Mouse (Mus musculus) lung, embryonic 14.5 days (tissue): ENCODE measurements around the gene Wwp2. TPM values are rescaled to one million over a fixed set of nuclear protein-coding genes. Genes with fewer than 3 reads are reported as not detected.

Experiments used
- ATAC-seq: fragments of 200-750 bp; cut with Nextera tagmentation; 2 replicates; pipeline ENCODE4 v1.8.0; 2017; ENCODE audit warnings: mild to moderate bottlenecking, moderate TSS enrichment, moderate library complexity; ENCODE audit not compliant: insufficient read depth
- DNase-seq: peaks from one replicate; pipeline ENCODE4 v3.0.0-alpha.2; 2015
- H3K27ac ChIP-seq: fragments of 300-500 bp; sonication (generic); 2 replicates; pipeline ENCODE4 v1.5.1; 2014; ENCODE audit warnings: low read depth, mild to moderate bottlenecking, moderate library complexity
- H3K27me3 ChIP-seq: fragments of 300-500 bp; sonication (generic); 2 replicates; pipeline ENCODE4 v1.6.1; 2014; ENCODE audit warnings: low read length, control low read depth; ENCODE audit not compliant: insufficient read depth
- H3K36me3 ChIP-seq: fragments of 300-500 bp; sonication (generic); 2 replicates; pipeline ENCODE4 v1.6.1; 2014; ENCODE audit warnings: control low read depth; ENCODE audit not compliant: insufficient read depth
- H3K4me1 ChIP-seq: fragments of 300-500 bp; sonication (generic); 2 replicates; pipeline ENCODE4 v1.6.1; 2014; ENCODE audit warnings: antibody characterized with exemption, control low read depth; ENCODE audit not compliant: insufficient read depth
- H3K4me2 ChIP-seq: fragments of 300-500 bp; sonication (generic); 2 replicates; pipeline ENCODE4 v1.6.1; 2014; ENCODE audit warnings: mild to moderate bottlenecking
- H3K4me3 ChIP-seq: fragments of 300-500 bp; sonication (generic); 2 replicates; pipeline ENCODE4 v1.5.1; 2014; ENCODE audit warnings: low read depth, low read length
- H3K9ac ChIP-seq: fragments of 300-500 bp; sonication (generic); 2 replicates; pipeline ENCODE4 v1.6.1; 2014
- H3K9me3 ChIP-seq: fragments of 300-500 bp; sonication (generic); 2 replicates; pipeline ENCODE4 v1.6.1; 2016; ENCODE audit warnings: low read depth, low read length, control low read depth
- CTCF ChIP-seq: IDR thresholded peaks from 2 replicates; pipeline ENCODE4 v1.5.1; 2016; ENCODE audit warnings: antibody characterized with exemption, low read depth
- WGBS: fragments of 180-500 bp; shearing (Covaris S2); extraction: QIAGEN DNeasy Blood & Tissue Kit; methylation state at CpG from one replicate; pipeline ENCODE4 v1.1.7; 2014; 5-methylcytosine and 5-hydroxymethylcytosine counted together
- polyA plus RNA-seq: library from polyadenylated mRNA; unstranded; fragments of >200 nt; fragmentation: Nextera tagmentation; extraction: Ambion mirVana; gene quantifications from 2 replicates; pipeline ENCODE4 v1.2.1, GENCODE M21; 2014

Wwp2 gene
- polyA plus RNA-seq, 1 experiment from 2014 or later: 48.2 TPM

DNA sequence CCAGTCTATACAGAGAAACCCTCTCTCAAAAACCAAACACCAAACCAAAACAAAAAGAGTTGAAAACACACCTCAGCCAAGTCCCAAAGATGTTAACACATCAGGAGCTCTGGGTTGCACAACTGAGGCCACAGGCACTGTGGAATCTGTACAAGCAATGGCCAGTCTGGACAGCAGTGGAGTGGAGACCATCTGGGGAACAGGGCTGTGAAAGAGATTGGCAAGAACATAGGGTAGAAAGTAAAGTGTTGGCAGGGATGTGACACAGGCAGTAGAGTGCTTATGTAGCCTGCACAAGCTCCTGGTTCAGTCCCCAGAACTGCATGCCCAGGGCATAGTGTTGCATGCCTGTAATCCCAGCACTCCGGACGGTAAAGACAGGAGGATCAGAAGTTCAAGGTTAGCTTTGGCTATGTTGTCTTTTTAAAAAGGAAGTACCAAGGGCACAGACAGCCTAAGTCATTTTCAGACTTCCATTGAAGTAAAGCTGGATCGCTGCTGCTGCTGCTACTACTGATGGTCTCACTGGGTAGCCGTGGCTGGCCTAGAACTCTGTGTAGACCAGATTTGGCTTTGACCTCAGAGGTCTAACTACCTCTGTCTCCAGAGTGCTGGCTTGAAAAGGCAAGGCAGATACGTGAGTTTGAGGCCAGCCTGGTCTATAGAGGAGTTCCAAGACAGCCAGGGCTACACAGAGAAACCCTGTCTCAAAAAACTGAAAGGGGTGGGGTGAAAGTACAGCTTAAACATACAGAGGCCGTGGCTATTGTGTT lies 79.0 kb downstream of the Wwp2 start:
- ATAC-seq: no peak
- 83% methylated on average over 6 of the region's 6 CpGs for WGBS
- DNase-seq: no peak

DNA sequence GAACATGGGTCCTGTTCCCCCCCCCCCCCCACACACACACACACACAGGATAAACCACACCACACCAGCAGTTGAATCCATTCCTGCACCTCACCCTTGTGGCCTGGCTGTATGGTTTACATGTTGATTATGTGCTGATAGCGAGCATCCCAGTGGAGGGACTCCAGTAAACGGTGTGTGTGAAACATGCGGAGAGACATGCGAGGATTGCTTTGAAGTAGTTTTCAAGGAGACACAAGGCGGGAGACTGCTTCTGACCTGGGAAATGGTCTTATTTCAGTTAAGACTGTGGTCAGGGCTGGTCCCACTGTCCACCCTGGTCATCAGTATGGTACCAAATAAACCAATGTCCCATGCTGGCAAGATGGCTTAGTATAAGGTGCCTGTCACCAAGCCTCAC lies 82.6 kb downstream of the Wwp2 start:
- ATAC-seq (no peak), DNase-seq (no peak)

More for the DNA sequence above, 79.0 kb downstream of the Wwp2 start:
- Histone ChIP-seq H3K4me3 (no peak overlapping the region), H3K9ac (no peak overlapping the region), H3K27ac (no peak overlapping the region), H3K36me3 (no peaks in the 10 kb centered on the region; the same call in 1 of the 2 replicates), H3K4me2 (no peak overlapping the region), H3K27me3 (no peaks in the 10 kb centered on the region), H3K4me1 (0 out of 2 replicates have a peak, but pooled peaks cover 2% of the 10 kb centered on the region), H3K9me3 (no peaks in the 10 kb centered on the region)
- no peak for TF ChIP-seq CTCF

DNA sequence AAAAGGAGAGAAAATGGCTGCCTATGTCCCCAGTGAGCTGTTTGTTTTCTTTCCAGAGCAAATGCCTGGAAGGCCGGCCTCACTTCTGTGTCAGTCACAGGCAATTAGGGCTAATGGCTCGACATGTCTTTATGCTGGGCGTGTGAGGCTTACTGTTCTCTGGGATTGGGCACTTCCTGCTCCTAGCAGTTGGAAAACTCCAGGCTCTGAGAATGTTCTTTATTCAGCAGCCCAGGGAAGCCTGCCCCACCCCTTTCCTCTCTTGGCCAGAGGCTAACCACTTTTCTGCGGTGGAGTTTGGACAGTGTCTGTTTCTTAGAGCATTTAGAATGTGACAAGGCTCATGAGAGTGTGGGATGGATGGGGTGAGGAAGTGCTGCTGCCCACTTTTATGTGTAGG lies 83.7 kb downstream of the Wwp2 start:
- peak; percentile 82 for ATAC-seq
- WGBS: 18% methylated on average over 4 of the region's 4 CpGs
- Histone ChIP-seq H3K36me3 (no peaks in the 10 kb centered on the region; the same call in 1 of the 2 replicates), H3K9ac (no peak overlapping the region), H3K27me3 (no peaks in the 10 kb centered on the region), H3K4me1 (peaks cover 2% of the 10 kb centered on the region; the same call in 1 of the 2 replicates), H3K4me2 (no peak overlapping the region), H3K9me3 (no peaks in the 10 kb centered on the region), H3K27ac (peak overlapping the region; percentile 66), H3K4me3 (no peak overlapping the region)
- DNase-seq: peak; percentile 77
- no peak for TF ChIP-seq CTCF

More for the DNA sequence above, 82.6 kb downstream of the Wwp2 start:
- no peaks in the 10 kb centered on the region for H3K27me3 ChIP-seq
- H3K4me3 ChIP-seq: no peak overlapping the region
- no peak overlapping the region; the same call in 1 of the 2 replicates for H3K27ac ChIP-seq
- TF ChIP-seq CTCF: no peak
- H3K9me3 ChIP-seq: no peaks in the 10 kb centered on the region
- H3K9ac ChIP-seq: no peak overlapping the region
- H3K36me3 ChIP-seq: no peaks in the 10 kb centered on the region; the same call in 1 of the 2 replicates
- peaks cover 2% of the 10 kb centered on the region; the same call in 1 of the 2 replicates for H3K4me1 ChIP-seq
- no peak overlapping the region for H3K4me2 ChIP-seq
- 74% methylated on average over 5 of the region's 5 CpGs for WGBS

DNA sequence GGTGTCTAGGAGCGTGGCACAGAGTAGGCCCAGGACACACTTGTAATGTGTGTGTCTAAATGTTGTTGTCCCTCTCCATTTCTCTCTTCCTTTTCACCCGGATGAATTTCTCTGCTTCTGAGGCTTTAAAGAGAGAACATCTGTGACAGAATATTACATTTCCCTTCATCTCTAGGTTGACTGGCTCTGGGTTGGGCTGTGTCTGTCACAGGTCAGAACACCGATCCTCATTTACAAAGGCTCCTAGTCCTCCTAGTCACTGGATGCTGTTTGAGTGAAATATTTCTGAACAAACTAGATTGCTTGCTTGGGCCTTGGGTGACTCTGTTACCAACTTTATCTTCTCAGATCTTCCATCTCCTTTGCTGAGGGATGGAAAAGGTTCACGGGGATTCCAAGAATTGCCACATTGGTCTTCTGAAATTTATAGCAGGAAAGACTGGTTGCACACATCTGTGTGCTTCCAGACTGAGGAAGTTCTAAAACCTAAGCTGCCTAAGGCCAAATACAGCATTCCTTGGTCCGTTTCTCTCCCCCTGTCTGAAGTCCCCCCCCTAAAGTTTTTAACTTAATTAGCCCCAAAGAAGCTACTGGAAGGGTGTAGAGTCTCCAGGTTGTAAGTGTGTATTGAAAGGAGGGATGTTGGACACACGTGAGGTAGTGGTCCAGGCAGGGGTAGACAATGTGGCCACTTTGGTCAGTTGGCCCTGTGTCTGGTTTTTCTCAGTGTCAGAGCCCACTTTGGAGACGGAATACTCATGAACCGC lies 85.8 kb downstream of the Wwp2 start:
- no peak for TF ChIP-seq CTCF
- H3K27ac ChIP-seq: 0 out of 2 replicates have a peak overlapping the region, but pooled peaks have one; percentile 36
- H3K9me3 ChIP-seq: no peaks in the 10 kb centered on the region
- WGBS: 72% methylated on average over 8 of the region's 8 CpGs
- DNase-seq: no peak
- peaks cover 2% of the 10 kb centered on the region; the same call in 1 of the 2 replicates for H3K4me1 ChIP-seq
- ATAC-seq: no peak
- no peak overlapping the region for H3K4me3 ChIP-seq
- no peaks in the 10 kb centered on the region for H3K27me3 ChIP-seq
- no peak overlapping the region for H3K9ac ChIP-seq
- no peaks in the 10 kb centered on the region; the same call in 1 of the 2 replicates for H3K36me3 ChIP-seq
- no peak overlapping the region for H3K4me2 ChIP-seq

DNA sequence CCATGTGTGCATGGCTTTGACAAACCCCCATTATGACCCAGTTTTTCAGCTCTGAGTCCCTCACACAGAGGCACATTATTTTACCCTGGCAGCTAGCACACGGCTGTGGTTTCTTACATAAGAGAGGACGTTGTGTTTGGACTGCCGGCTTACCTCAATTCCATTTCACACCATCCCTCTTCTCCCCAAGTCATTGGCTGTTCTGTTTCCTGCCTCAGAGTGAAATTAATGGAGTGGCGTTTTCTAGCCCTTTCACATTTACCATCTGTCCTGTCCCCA lies 86.3 kb downstream of the Wwp2 start:
- no peak overlapping the region for H3K27ac ChIP-seq
- no peaks in the 10 kb centered on the region; the same call in 1 of the 2 replicates for H3K36me3 ChIP-seq
- no peak for TF ChIP-seq CTCF
- ATAC-seq (no peak), DNase-seq (no peak)
- H3K4me3 ChIP-seq: no peak overlapping the region
- H3K4me2 ChIP-seq: no peak overlapping the region
- H3K9me3 ChIP-seq: no peaks in the 10 kb centered on the region
- H3K9ac ChIP-seq: no peak overlapping the region
- peaks cover 2% of the 10 kb centered on the region; the same call in 1 of the 2 replicates for H3K4me1 ChIP-seq
- 27% methylated on average over 4 of the region's 4 CpGs for WGBS
- no peaks in the 10 kb centered on the region for H3K27me3 ChIP-seq

DNA sequence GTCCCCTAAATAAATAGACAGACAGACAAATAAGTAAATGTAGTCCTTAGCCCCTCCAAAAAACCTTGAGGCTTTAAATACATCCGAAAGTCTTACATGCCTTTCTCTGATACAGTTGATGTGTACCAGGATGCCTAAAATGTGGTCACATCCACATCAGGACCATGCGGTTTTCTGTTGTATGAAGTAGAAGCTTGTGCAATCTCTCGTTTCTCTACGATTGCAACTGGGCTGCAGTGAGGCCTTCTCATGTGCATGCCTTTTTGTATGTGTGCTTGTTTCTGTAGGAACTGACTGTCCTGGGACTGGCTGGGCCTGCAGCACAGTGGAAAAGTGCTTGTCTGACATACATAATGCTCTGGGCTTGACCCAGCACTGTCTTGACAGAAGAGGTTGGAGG lies 88.4 kb downstream of the Wwp2 start:
- Histone ChIP-seq H3K4me3 (no peak overlapping the region), H3K27me3 (no peaks in the 10 kb centered on the region), H3K27ac (no peak overlapping the region), H3K36me3 (no peaks in the 10 kb centered on the region), H3K4me2 (no peak overlapping the region), H3K4me1 (no peaks in the 10 kb centered on the region; the same call in 1 of the 2 replicates), H3K9ac (no peak overlapping the region), H3K9me3 (no peaks in the 10 kb centered on the region)
- DNase-seq (no peak), ATAC-seq (no peak)
- 83% methylated on average over 4 of the region's 4 CpGs for WGBS
- TF ChIP-seq CTCF: no peak

DNA sequence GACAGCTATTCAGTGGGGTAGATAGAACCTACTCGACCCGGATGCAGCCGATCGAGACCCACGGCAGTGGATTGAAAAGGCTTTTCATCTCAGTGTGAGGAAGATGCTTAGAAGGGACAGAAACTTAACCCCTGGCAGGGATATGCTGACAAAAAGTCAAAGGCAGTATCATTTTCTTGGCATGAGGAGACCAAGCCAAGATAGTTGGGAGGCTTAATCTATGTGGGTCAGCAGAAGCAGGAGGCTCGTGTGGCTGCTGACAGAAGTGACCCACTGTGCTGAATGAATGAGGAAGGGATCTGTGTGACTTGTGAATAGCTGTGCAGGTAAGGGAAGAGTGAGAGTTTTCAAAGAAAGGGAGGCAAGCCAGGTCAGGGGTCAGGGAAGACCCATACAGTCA lies 92.6 kb downstream of the Wwp2 start:
- Histone ChIP-seq H3K4me1 (no peaks in the 10 kb centered on the region), H3K27ac (no peak overlapping the region), H3K9ac (no peak overlapping the region), H3K4me2 (no peak overlapping the region), H3K9me3 (no peaks in the 10 kb centered on the region), H3K36me3 (0 out of 2 replicates have a peak, but pooled peaks cover 5% of the 10 kb centered on the region), H3K4me3 (no peak overlapping the region), H3K27me3 (no peaks in the 10 kb centered on the region)
- no peak for TF ChIP-seq CTCF
- 80% methylated on average over 6 of the region's 6 CpGs for WGBS
- ATAC-seq (no peak), DNase-seq (no peak)
